Mouse (Mus musculus) heart, embryonic 12.5 days (tissue): ENCODE data around the gene Ppm1m. TPM values are rescaled to one million over a fixed set of nuclear protein-coding genes. Genes with fewer than 3 reads are reported as not detected.

Experiments
- ATAC-seq: fragments of 200-750 bp; cut with Nextera tagmentation; 2 replicates; pipeline ENCODE4 v1.8.0; 2017; ENCODE audit warnings: moderate TSS enrichment, moderate library complexity; ENCODE audit not compliant: insufficient number of reproducible peaks, low FRiP score
- H3K27ac ChIP-seq: fragments of 300-500 bp; sonication (generic); 2 replicates; pipeline ENCODE4 v1.5.1; 2016; ENCODE audit warnings: mild to moderate bottlenecking, moderate library complexity; ENCODE audit not compliant: poor library complexity, severe bottlenecking
- H3K27me3 ChIP-seq: fragments of 300-500 bp; sonication (generic); replicated peaks from 2 replicates; pipeline ENCODE4 v1.6.1; 2016; ENCODE audit warnings: mild to moderate bottlenecking, moderate library complexity
- H3K36me3 ChIP-seq: fragments of 300-500 bp; sonication (generic); 2 replicates; pipeline ENCODE4 v1.6.1; 2016; ENCODE audit warnings: mild to moderate bottlenecking, moderate library complexity
- H3K4me1 ChIP-seq: fragments of 300-500 bp; sonication (generic); replicated peaks from 2 replicates; pipeline ENCODE4 v1.6.1; 2016; ENCODE audit warnings: mild to moderate bottlenecking
- H3K4me2 ChIP-seq: fragments of 300-500 bp; sonication (generic); 2 replicates; pipeline ENCODE4 v1.6.1; 2016; ENCODE audit warnings: mild to moderate bottlenecking, moderate library complexity
- H3K4me3 ChIP-seq: fragments of 300-500 bp; sonication (generic); 2 replicates; pipeline ENCODE4 v1.5.1; 2016; ENCODE audit warnings: mild to moderate bottlenecking
- H3K9ac ChIP-seq: fragments of 300-500 bp; sonication (generic); 2 replicates; pipeline ENCODE4 v1.6.1; 2016; ENCODE audit warnings: mild to moderate bottlenecking, moderate library complexity
- H3K9me3 ChIP-seq: fragments of 300-500 bp; sonication (generic); replicated peaks from 2 replicates; pipeline ENCODE4 v1.6.1; 2016; ENCODE audit warnings: mild to moderate bottlenecking, moderate library complexity
- WGBS: fragments of 180-500 bp; shearing (Covaris S2); methylation state at CpG from one replicate; pipeline ENCODE4 v1.1.7; 2016; 5-methylcytosine and 5-hydroxymethylcytosine counted together
- polyA plus RNA-seq: library from polyadenylated mRNA; unstranded; fragments of >200 nt; fragmentation: Nextera tagmentation; extraction: Ambion mirVana; gene quantifications from 2 replicates; pipeline ENCODE4 v1.2.1, GENCODE M21; 2016

Gene Ppm1m
- polyA plus RNA-seq, 1 experiment from 2014 or later: 30.7 TPM

GRCm38 (mm10) chr9:106216971-106217370, 17.4 kb upstream of the Ppm1m start:
- peaks cover 35% of the 10 kb centered on the region for H3K36me3 ChIP-seq
- no peak for ATAC-seq
- no peak overlapping the region for H3K4me3 ChIP-seq
- no peaks in the 10 kb centered on the region for H3K27me3 ChIP-seq
- H3K4me1 ChIP-seq: peaks cover 5% of the 10 kb centered on the region; the same call in 1 of the 2 replicates
- no peaks in the 10 kb centered on the region for H3K9me3 ChIP-seq
- no peak overlapping the region for H3K9ac ChIP-seq
- 87% methylated on average over 7 of the region's 7 CpGs for WGBS
- no peak overlapping the region for H3K4me2 ChIP-seq
- H3K27ac ChIP-seq: no peak overlapping the region

GRCm38 (mm10) chr9:106215341-106216125, 16.0 kb upstream of the Ppm1m start:
- ATAC-seq: no peak
- H3K27ac ChIP-seq: no peak overlapping the region
- H3K9ac ChIP-seq: no peak overlapping the region
- no peak overlapping the region for H3K4me2 ChIP-seq
- no peaks in the 10 kb centered on the region for H3K27me3 ChIP-seq
- H3K36me3 ChIP-seq: peaks cover 35% of the 10 kb centered on the region
- 76% methylated on average over 6 of the region's 6 CpGs for WGBS
- no peaks in the 10 kb centered on the region for H3K9me3 ChIP-seq
- peaks cover 12% of the 10 kb centered on the region for H3K4me1 ChIP-seq
- no peak overlapping the region for H3K4me3 ChIP-seq

GRCm38 (mm10) chr9:106212594-106212981, 13.0 kb upstream of the Ppm1m start:
- H3K27me3 ChIP-seq: no peaks in the 10 kb centered on the region

GRCm38 (mm10) chr9:106211680-106212593, 12.4 kb upstream of the Ppm1m start:
- Histone ChIP-seq H3K4me3 (peak overlapping the region; percentile 30), H3K27me3 (no peaks in the 10 kb centered on the region), H3K9me3 (no peaks in the 10 kb centered on the region), H3K27ac (peak overlapping the region; percentile 6; the same call in 1 of the 2 replicates), H3K9ac (peak overlapping the region; percentile 59), H3K4me1 (peaks cover 17% of the 10 kb centered on the region), H3K4me2 (peak overlapping the region; percentile 68), H3K36me3 (peaks cover 57% of the 10 kb centered on the region)
- ATAC-seq: peak; percentile 76
- 23% methylated on average over 37 of the region's 37 CpGs for WGBS

More at GRCm38 (mm10) chr9:106212594-106212981, 13.0 kb upstream of the Ppm1m start:
- Histone ChIP-seq H3K9me3 (no peaks in the 10 kb centered on the region), H3K4me1 (peaks cover 12% of the 10 kb centered on the region), H3K27ac (no peak overlapping the region), H3K36me3 (peaks cover 50% of the 10 kb centered on the region), H3K9ac (no peak overlapping the region), H3K4me2 (no peak overlapping the region), H3K4me3 (no peak overlapping the region)
- no peak for ATAC-seq
- WGBS: 74% methylated on average over 12 of the region's 12 CpGs

GRCm38 (mm10) chr9:106210853-106211609, 11.5 kb upstream of the Ppm1m start:
- Histone ChIP-seq H3K27me3 (no peaks in the 10 kb centered on the region), H3K4me1 (peaks cover 26% of the 10 kb centered on the region), H3K9me3 (no peaks in the 10 kb centered on the region), H3K9ac (peak overlapping the region; percentile 59; the same call in 1 of the 2 replicates), H3K4me3 (peak overlapping the region; percentile 30), H3K27ac (peak overlapping the region; percentile 6; the same call in 1 of the 2 replicates), H3K36me3 (peaks cover 58% of the 10 kb centered on the region), H3K4me2 (peak overlapping the region; percentile 68)
- WGBS: 53% methylated on average over 9 of the region's 9 CpGs
- no peak for ATAC-seq

- Histone ChIP-seq H3K4me1 (peaks cover 35% of the 10 kb centered on the region), H3K9ac (no peak overlapping the region), H3K27ac (no peak overlapping the region), H3K4me2 (no peak overlapping the region), H3K36me3 (peaks cover 49% of the 10 kb centered on the region), H3K9me3 (no peaks in the 10 kb centered on the region), H3K27me3 (no peaks in the 10 kb centered on the region), H3K4me3 (no peak overlapping the region)
- WGBS: 90% methylated on average over 4 of the region's 4 CpGs
- no peak for ATAC-seq
Observed at GRCm38 (mm10) chr9:106209954-106210353, 10.4 kb upstream of the Ppm1m start.

GRCm38 (mm10) chr9:106208181-106208580, 8.6 kb upstream of the Ppm1m start:
- H3K9me3 ChIP-seq: no peaks in the 10 kb centered on the region
- H3K36me3 ChIP-seq: peaks cover 32% of the 10 kb centered on the region
- H3K27me3 ChIP-seq: no peaks in the 10 kb centered on the region
- ATAC-seq: no peak
- H3K4me2 ChIP-seq: no peak overlapping the region
- H3K4me1 ChIP-seq: peaks cover 52% of the 10 kb centered on the region
- 90% methylated on average over 5 of the region's 5 CpGs for WGBS
- no peak overlapping the region for H3K9ac ChIP-seq
- H3K4me3 ChIP-seq: no peak overlapping the region
- H3K27ac ChIP-seq: no peak overlapping the region

GRCm38 (mm10) chr9:106206515-106206914, 7.0 kb upstream of the Ppm1m start:
- H3K4me2 ChIP-seq: peak overlapping the region; percentile 8; the same call in 1 of the 2 replicates
- H3K36me3 ChIP-seq: peaks cover 23% of the 10 kb centered on the region
- no peak for ATAC-seq
- WGBS: 42% methylated on average over 2 of the region's 2 CpGs
- peaks cover 48% of the 10 kb centered on the region for H3K4me1 ChIP-seq
- H3K4me3 ChIP-seq: no peak overlapping the region
- peak overlapping the region; percentile 2; the same call in 1 of the 2 replicates for H3K27ac ChIP-seq
- H3K9me3 ChIP-seq: no peaks in the 10 kb centered on the region
- no peaks in the 10 kb centered on the region for H3K27me3 ChIP-seq
- no peak overlapping the region for H3K9ac ChIP-seq

GRCm38 (mm10) chr9:106205713-106206290, 6.3 kb upstream of the Ppm1m start:
- peaks cover 23% of the 10 kb centered on the region for H3K36me3 ChIP-seq
- H3K27ac ChIP-seq: peak overlapping the region; percentile 2; the same call in 1 of the 2 replicates
- 75% methylated on average over 7 of the region's 7 CpGs for WGBS
- no peak overlapping the region for H3K9ac ChIP-seq
- no peak overlapping the region; the same call in 1 of the 2 replicates for H3K4me2 ChIP-seq
- no peak overlapping the region for H3K4me3 ChIP-seq
- H3K27me3 ChIP-seq: no peaks in the 10 kb centered on the region
- no peaks in the 10 kb centered on the region for H3K9me3 ChIP-seq
- no peak for ATAC-seq
- H3K4me1 ChIP-seq: peaks cover 43% of the 10 kb centered on the region
